Mouse (Mus musculus) liver, embryonic 16.5 days (tissue): ENCODE data around the gene Hydin. TPM values are rescaled to one million over a fixed set of nuclear protein-coding genes. Genes with fewer than 3 reads are reported as not detected.

ENCODE experiments used
- ATAC-seq: fragments of 200-750 bp; cut with Nextera tagmentation; 2 replicates; pipeline ENCODE4 v1.8.0; 2017; ENCODE audit warnings: low read depth, mild to moderate bottlenecking, moderate number of reproducible peaks, moderate library complexity
- H3K27ac ChIP-seq: fragments of 300-500 bp; sonication (generic); 2 replicates; pipeline ENCODE4 v1.5.1; 2014; ENCODE audit warnings: mild to moderate bottlenecking, low read length
- H3K27me3 ChIP-seq: fragments of 300-500 bp; sonication (generic); 2 replicates; pipeline ENCODE4 v1.6.1; 2014; ENCODE audit warnings: low read depth, low read length, mixed read lengths; ENCODE audit not compliant: control insufficient read depth, insufficient read depth
- H3K36me3 ChIP-seq: fragments of 300-500 bp; sonication (generic); 2 replicates; pipeline ENCODE4 v1.6.1; 2014; ENCODE audit warnings: mild to moderate bottlenecking; ENCODE audit not compliant: control insufficient read depth, insufficient read depth
- H3K4me1 ChIP-seq: fragments of 300-500 bp; sonication (generic); 2 replicates; pipeline ENCODE4 v1.6.1; 2014; ENCODE audit warnings: low read depth, low read length, mixed read lengths; ENCODE audit not compliant: control insufficient read depth
- H3K4me2 ChIP-seq: fragments of 300-500 bp; sonication (generic); 2 replicates; pipeline ENCODE4 v1.6.1; 2014; ENCODE audit warnings: low read depth, low read length, mixed read lengths
- H3K4me3 ChIP-seq: fragments of 300-500 bp; sonication (generic); 2 replicates; pipeline ENCODE4 v1.5.1; 2014; ENCODE audit warnings: low read depth, mild to moderate bottlenecking, low read length
- H3K9ac ChIP-seq: fragments of 300-500 bp; sonication (generic); 2 replicates; pipeline ENCODE4 v1.6.1; 2014; ENCODE audit warnings: low read depth, low read length
- H3K9me3 ChIP-seq: fragments of 300-500 bp; sonication (generic); replicated peaks from 2 replicates; pipeline ENCODE4 v1.6.1; 2016; ENCODE audit warnings: low read length; ENCODE audit not compliant: control insufficient read depth
- WGBS: fragments of 180-500 bp; shearing (Covaris S2); extraction: QIAGEN DNeasy Blood & Tissue Kit; methylation state at CpG from one replicate; pipeline ENCODE4 v1.1.7; 2014; ENCODE audit not compliant: insufficient replicate concordance; 5-methylcytosine and 5-hydroxymethylcytosine counted together
- polyA plus RNA-seq: library from polyadenylated mRNA; unstranded; fragments of >200 nt; fragmentation: Nextera tagmentation; extraction: Ambion mirVana; gene quantifications from 2 replicates; pipeline ENCODE4 v1.2.1, GENCODE M21; 2015

Gene Hydin
- polyA plus RNA-seq, 1 experiment from 2014 or later: 0.13 TPM

- 93% methylated on average over 7 of the region's 7 CpGs for WGBS
- H3K9ac ChIP-seq: no peak overlapping the region
- H3K4me1 ChIP-seq: no peaks in the 10 kb centered on the region
- ATAC-seq: no peak
- no peak overlapping the region for H3K27ac ChIP-seq
- H3K27me3 ChIP-seq: no peaks in the 10 kb centered on the region
- peaks cover 14% of the 10 kb centered on the region for H3K36me3 ChIP-seq
- no peak overlapping the region for H3K4me2 ChIP-seq
- no peaks in the 10 kb centered on the region for H3K9me3 ChIP-seq
- no peak overlapping the region for H3K4me3 ChIP-seq
These were observed 364.4 kb downstream of the Hydin start for GRCm38 (mm10) chr8:110631201-110631600.

GRCm38 (mm10) chr8:110633814-110634213 is 367.0 kb downstream of the Hydin start:
- H3K27ac ChIP-seq: no peak overlapping the region
- H3K4me1 ChIP-seq: no peaks in the 10 kb centered on the region
- 80% methylated on average over 3 of the region's 3 CpGs for WGBS
- peaks cover 21% of the 10 kb centered on the region for H3K36me3 ChIP-seq
- no peaks in the 10 kb centered on the region for H3K9me3 ChIP-seq
- no peak overlapping the region for H3K9ac ChIP-seq
- no peak for ATAC-seq
- no peak overlapping the region for H3K4me3 ChIP-seq
- no peak overlapping the region for H3K4me2 ChIP-seq
- H3K27me3 ChIP-seq: no peaks in the 10 kb centered on the region

GRCm38 (mm10) chr8:110636182-110636581 is 369.4 kb downstream of the Hydin start:
- 80% methylated on average over 6 of the region's 6 CpGs for WGBS
- ATAC-seq: no peak
- H3K4me2 ChIP-seq: no peak overlapping the region
- no peaks in the 10 kb centered on the region for H3K9me3 ChIP-seq
- no peaks in the 10 kb centered on the region for H3K27me3 ChIP-seq
- H3K9ac ChIP-seq: no peak overlapping the region
- no peak overlapping the region for H3K27ac ChIP-seq
- no peak overlapping the region for H3K4me3 ChIP-seq
- peaks cover 21% of the 10 kb centered on the region for H3K36me3 ChIP-seq
- H3K4me1 ChIP-seq: no peaks in the 10 kb centered on the region

GRCm38 (mm10) chr8:110642331-110642730 is 375.6 kb downstream of the Hydin start:
- H3K9me3 ChIP-seq: no peaks in the 10 kb centered on the region
- no peaks in the 10 kb centered on the region for H3K4me1 ChIP-seq
- 82% methylated on average over 5 of the region's 5 CpGs for WGBS
- H3K4me3 ChIP-seq: no peak overlapping the region
- H3K36me3 ChIP-seq: peaks cover 2% of the 10 kb centered on the region
- no peak overlapping the region for H3K9ac ChIP-seq
- H3K4me2 ChIP-seq: no peak overlapping the region
- ATAC-seq: no peak
- no peaks in the 10 kb centered on the region for H3K27me3 ChIP-seq
- H3K27ac ChIP-seq: no peak overlapping the region

- no peaks in the 10 kb centered on the region for H3K9me3 ChIP-seq
- 62% methylated on average over 4 of the region's 4 CpGs for WGBS
- no peak overlapping the region for H3K4me2 ChIP-seq
- no peak for ATAC-seq
- no peak overlapping the region for H3K27ac ChIP-seq
- H3K27me3 ChIP-seq: no peaks in the 10 kb centered on the region
- H3K9ac ChIP-seq: no peak overlapping the region
- H3K4me1 ChIP-seq: no peaks in the 10 kb centered on the region
- H3K36me3 ChIP-seq: peaks cover 2% of the 10 kb centered on the region
- no peak overlapping the region for H3K4me3 ChIP-seq
These were observed 376.4 kb downstream of the Hydin start for GRCm38 (mm10) chr8:110643177-110643576.

- no peak overlapping the region for H3K9ac ChIP-seq
- H3K4me1 ChIP-seq: no peaks in the 10 kb centered on the region
- no peak overlapping the region for H3K4me2 ChIP-seq
- H3K36me3 ChIP-seq: peaks cover 2% of the 10 kb centered on the region
- H3K9me3 ChIP-seq: no peaks in the 10 kb centered on the region
- no peak overlapping the region for H3K4me3 ChIP-seq
- H3K27me3 ChIP-seq: no peaks in the 10 kb centered on the region
- H3K27ac ChIP-seq: no peak overlapping the region
- no peak for ATAC-seq
- 75% methylated on average over 4 of the region's 4 CpGs for WGBS
These were observed 377.6 kb downstream of the Hydin start for GRCm38 (mm10) chr8:110644422-110644821.

GRCm38 (mm10) chr8:110644901-110645300 is 378.1 kb downstream of the Hydin start:
- Histone ChIP-seq H3K4me2 (no peak overlapping the region), H3K27ac (no peak overlapping the region), H3K9ac (no peak overlapping the region), H3K9me3 (no peaks in the 10 kb centered on the region), H3K4me1 (no peaks in the 10 kb centered on the region), H3K36me3 (peaks cover 2% of the 10 kb centered on the region), H3K4me3 (no peak overlapping the region), H3K27me3 (no peaks in the 10 kb centered on the region)
- WGBS: 71% methylated on average over 2 of the region's 2 CpGs
- no peak for ATAC-seq

- Histone ChIP-seq H3K9me3 (no peaks in the 10 kb centered on the region), H3K27me3 (no peaks in the 10 kb centered on the region), H3K9ac (no peak overlapping the region), H3K27ac (no peak overlapping the region), H3K4me3 (no peak overlapping the region), H3K4me2 (no peak overlapping the region), H3K4me1 (no peaks in the 10 kb centered on the region), H3K36me3 (peaks cover 2% of the 10 kb centered on the region)
- WGBS: 69% methylated on average over 3 of the region's 3 CpGs
- no peak; the same call in 1 of the 2 replicates for ATAC-seq
These were observed 378.6 kb downstream of the Hydin start for GRCm38 (mm10) chr8:110645340-110645739.

- no peak overlapping the region for H3K9ac ChIP-seq
- no peaks in the 10 kb centered on the region for H3K4me1 ChIP-seq
- H3K36me3 ChIP-seq: peaks cover 2% of the 10 kb centered on the region
- H3K4me3 ChIP-seq: no peak overlapping the region
- H3K4me2 ChIP-seq: no peak overlapping the region
- WGBS: 47% methylated on average over 6 of the region's 6 CpGs
- H3K9me3 ChIP-seq: no peaks in the 10 kb centered on the region
- no peak overlapping the region for H3K27ac ChIP-seq
- no peaks in the 10 kb centered on the region for H3K27me3 ChIP-seq
- no peak for ATAC-seq
These were observed 379.3 kb downstream of the Hydin start for GRCm38 (mm10) chr8:110646064-110646463.
